Comparison of ENCODE assay signal across 18 mouse cellular contexts in genomic region chr2:17623931-17624330, GRCm38 (mm10).
A peak's percentile ranks its signal among the peaks of the same experiment; 100 is the strongest.
DNase-seq lines count a peak whose midpoint lies in the region; ATAC-seq and TF ChIP-seq lines count a peak whose summit lies in the region.
"Had no signal": no experiment of that assay in that cellular context is flagged by ENCODE, and none has a peak within 500 bp of the region (broad histone marks: within the 10 kb centered on the region; RNA-seq: fewer than 3 reads in every experiment).

No protein-coding gene starts in this region.

- H3K27me3 ChIP-seq in heart, adult 2 months (ENCODE audit: control insufficient read depth, insufficient read depth, low read length), result no peaks in the 10 kb centered on the region
- H3K27me3 ChIP-seq in heart, embryonic 13.5 days (replicated peaks), result no peaks in the 10 kb centered on the region
- no peaks in the 10 kb centered on the region for H3K27me3 ChIP-seq in lung, postnatal 0 days (replicated peaks; ENCODE audit: insufficient read depth, low read length)
- no peaks in the 10 kb centered on the region for H3K27me3 ChIP-seq in hindbrain, postnatal 0 days (ENCODE audit: insufficient read depth, low read length)
- H3K27me3 ChIP-seq: embryonic facial prominence, embryonic 15.5 days; forebrain, embryonic 12.5 days; midbrain, embryonic 15.5 days; Patski had no signal

- no peaks in the 10 kb centered on the region for H3K9me3 ChIP-seq in heart, embryonic 13.5 days
- no peaks in the 10 kb centered on the region for H3K9me3 ChIP-seq in lung, postnatal 0 days (ENCODE audit: low read length)
- H3K9me3 ChIP-seq in hindbrain, postnatal 0 days (ENCODE audit: low read length), result no peaks in the 10 kb centered on the region
- H3K9me3 ChIP-seq: embryonic facial prominence, embryonic 15.5 days; forebrain, embryonic 12.5 days; midbrain, embryonic 15.5 days had no signal

- intact Hi-C loops in heart, postnatal 25 days (cut with DNase I), result loop anchor here (10.0 kb wide), 1 partner anchor 169 kb away; no protein-coding TSS in a partner anchor
- intact Hi-C loops in heart, adult 2 months (cut with DNase I), result loop anchor here (10.0 kb wide), 1 partner anchor 169 kb away; no protein-coding TSS in a partner anchor

- peak; percentile 10; the same call in 1 of the 2 replicates for TF ChIP-seq CTCF in heart, adult 2 months (IDR thresholded peaks at IDR 0.05)
- no peak for TF ChIP-seq CTCF in lung, postnatal 0 days (IDR thresholded peaks at IDR 0.05)
- TF ChIP-seq CTCF in hindbrain, postnatal 0 days (IDR thresholded peaks at IDR 0.05; ENCODE audit: low read depth), result no peak

- TF ChIP-seq POLR2A in heart, adult 2 months (IDR thresholded peaks at IDR 0.05; ENCODE audit: insufficient read depth, low read depth, low read length), result no peak

- no peaks in the 10 kb centered on the region for H3K79me2 ChIP-seq in heart, adult 2 months (replicated peaks; ENCODE audit: control insufficient read depth, insufficient read depth, low read length)

- 33% methylated on average over 3 of the region's 3 CpGs for WGBS in heart, adult 2 months
- WGBS in heart, embryonic 13.5 days, result 28% methylated on average over 3 of the region's 3 CpGs
- WGBS in lung, postnatal 0 days, result 24% methylated on average over 3 of the region's 3 CpGs
- WGBS in hindbrain, postnatal 0 days, result 69% methylated on average over 3 of the region's 3 CpGs

- H3K4me1 ChIP-seq in heart, adult 2 months (ENCODE audit: control insufficient read depth, insufficient read depth, low read length), result peaks cover 4% of the 10 kb centered on the region
- H3K4me1 ChIP-seq in heart, embryonic 13.5 days, result peaks cover 16% of the 10 kb centered on the region
- no peaks in the 10 kb centered on the region for H3K4me1 ChIP-seq in lung, postnatal 0 days (ENCODE audit: insufficient read depth, low read depth, low read length)
- H3K4me1 ChIP-seq in hindbrain, postnatal 0 days (ENCODE audit: insufficient read depth, low read length), result no peaks in the 10 kb centered on the region
- H3K4me1 ChIP-seq: embryonic facial prominence, embryonic 15.5 days; forebrain, embryonic 12.5 days; midbrain, embryonic 15.5 days had no signal

- TF ChIP-seq EP300 in heart, adult 2 months (IDR thresholded peaks at IDR 0.05; ENCODE audit: insufficient read depth, low read depth, low read length), result 0 out of 2 replicates have a peak, but pooled peaks have one; percentile 16
- 0 out of 2 replicates have a peak, but pooled peaks have one; percentile 15 for TF ChIP-seq EP300 in lung, postnatal 0 days (IDR thresholded peaks at IDR 0.05)

- H3K9ac ChIP-seq in heart, adult 2 months (ENCODE audit: low read depth, low read length), result no peak overlapping the region
- no peak overlapping the region for H3K9ac ChIP-seq in heart, embryonic 13.5 days
- H3K9ac ChIP-seq in lung, postnatal 0 days (replicated peaks; ENCODE audit: low read depth), result no peak overlapping the region
- no peak overlapping the region for H3K9ac ChIP-seq in hindbrain, postnatal 0 days (replicated peaks; ENCODE audit: low read length)
- H3K9ac ChIP-seq: embryonic facial prominence, embryonic 15.5 days; forebrain, embryonic 12.5 days; midbrain, embryonic 15.5 days had no signal

- no peaks in the 10 kb centered on the region for H3K36me3 ChIP-seq in heart, adult 2 months (ENCODE audit: control insufficient read depth, insufficient read depth, low read length)
- H3K36me3 ChIP-seq in heart, embryonic 13.5 days, result no peaks in the 10 kb centered on the region
- H3K36me3 ChIP-seq in lung, postnatal 0 days (ENCODE audit: insufficient read depth, low read length), result no peaks in the 10 kb centered on the region
- no peaks in the 10 kb centered on the region for H3K36me3 ChIP-seq in hindbrain, postnatal 0 days (ENCODE audit: insufficient read depth, low read length)
- H3K36me3 ChIP-seq: embryonic facial prominence, embryonic 15.5 days; forebrain, embryonic 12.5 days; midbrain, embryonic 15.5 days had no signal

- ATAC-seq in heart, embryonic 13.5 days (ENCODE audit: extremely low read depth, insufficient number of reproducible peaks, low FRiP score, low TSS enrichment), result no peak; the same call in 1 of the 2 replicates
- peak; percentile 62 for ATAC-seq in lung, postnatal 0 days
- ATAC-seq in monocyte, adult 5-6 weeks (replicated peaks; ENCODE audit: insufficient number of reproducible peaks, low FRiP score, low TSS enrichment, poor library complexity, severe bottlenecking), result no peak
- ATAC-seq in hindbrain, postnatal 0 days, result no peak
- ATAC-seq: hindbrain, embryonic 16.5 days; midbrain, embryonic 15.5 days; Patski had no signal

- H3K4me2 ChIP-seq in heart, embryonic 13.5 days, result no peak overlapping the region
- no peak overlapping the region for H3K4me2 ChIP-seq in lung, postnatal 0 days (replicated peaks; ENCODE audit: low read depth, low read length)
- H3K4me2 ChIP-seq in hindbrain, postnatal 0 days (ENCODE audit: low read depth, low read length), result no peak overlapping the region
- H3K4me2 ChIP-seq: embryonic facial prominence, embryonic 15.5 days; forebrain, embryonic 12.5 days; liver, embryonic 11.5 days; midbrain, embryonic 15.5 days had no signal

- H3K27ac ChIP-seq in heart, adult 2 months, result no peak overlapping the region
- H3K27ac ChIP-seq in heart, embryonic 13.5 days (replicated peaks), result peak overlapping the region; percentile 61
- peak overlapping the region; percentile 11; the same call in 1 of the 2 replicates for H3K27ac ChIP-seq in lung, postnatal 0 days (ENCODE audit: low read length)
- no peak overlapping the region for H3K27ac ChIP-seq in hindbrain, postnatal 0 days
- H3K27ac ChIP-seq: embryonic facial prominence, embryonic 15.5 days; forebrain, embryonic 12.5 days; kidney, postnatal 0 days; midbrain, embryonic 15.5 days had no signal

- peak; percentile 91 for DNase-seq in heart, adult 11 months
- DNase-seq in heart, postnatal 25 days (ENCODE audit: low spot score), result no peak
- DNase-seq in heart, adult 2 months, result peak in 1 of 2 experiments; percentile 17
- peak; percentile 82 for DNase-seq in lung, postnatal 0 days (ENCODE audit: low spot score)
- DNase-seq in hindbrain, postnatal 0 days (ENCODE audit: low spot score), result no peak
- DNase-seq: B cell, adult 2 months; cerebellum, adult 9-10 months; left cerebral cortex, postnatal 4 days; thymus, postnatal 4 days had no signal

- H3K4me3 ChIP-seq in heart, adult 2 months, result no peak overlapping the region
- H3K4me3 ChIP-seq in heart, embryonic 13.5 days, result no peak overlapping the region
- H3K4me3 ChIP-seq in lung, postnatal 0 days (ENCODE audit: low read depth, low read length), result no peak overlapping the region
- H3K4me3 ChIP-seq in hindbrain, postnatal 0 days (ENCODE audit: low read length), result no peak overlapping the region
- H3K4me3 ChIP-seq: embryonic facial prominence, embryonic 15.5 days; forebrain, embryonic 12.5 days; midbrain, embryonic 15.5 days had no signal

Comparison
In these comparisons a context has a peak if more than half of its experiments do, and no peak if none do; other contexts are left out.
1. DNase-seq: peak in heart, adult 11 months (single experiment) and lung, postnatal 0 days (single experiment); none in heart, postnatal 25 days (single experiment) and hindbrain, postnatal 0 days (single experiment).
2. H3K27ac ChIP-seq: peak in heart, embryonic 13.5 days (single experiment) and lung, postnatal 0 days (single experiment); none in heart, adult 2 months (single experiment) and hindbrain, postnatal 0 days (single experiment).